Mouse (Mus musculus) C3H10T1/2 (cell line): ENCODE results near the gene Ccdc59. TPM values are rescaled to one million over a fixed set of nuclear protein-coding genes. Genes with fewer than 3 reads are reported as not detected.

Experiments used
- polyA plus RNA-seq, 2 experiments: library from polyadenylated mRNA; unstranded; fragments of >200 nt; fragmentation: generic; extraction: Trizol; gene quantifications; one replicate each; pipeline ENCODE4 v1.2.1; 2012; ENCODE audit warnings: missing spikeins in 2 of 2

Ccdc59 gene
- polyA plus RNA-seq, result 10 to 100 TPM in 1 of 2 experiments, 1 to 10 TPM in 1; 4.0 to 18.2 TPM

DNA sequence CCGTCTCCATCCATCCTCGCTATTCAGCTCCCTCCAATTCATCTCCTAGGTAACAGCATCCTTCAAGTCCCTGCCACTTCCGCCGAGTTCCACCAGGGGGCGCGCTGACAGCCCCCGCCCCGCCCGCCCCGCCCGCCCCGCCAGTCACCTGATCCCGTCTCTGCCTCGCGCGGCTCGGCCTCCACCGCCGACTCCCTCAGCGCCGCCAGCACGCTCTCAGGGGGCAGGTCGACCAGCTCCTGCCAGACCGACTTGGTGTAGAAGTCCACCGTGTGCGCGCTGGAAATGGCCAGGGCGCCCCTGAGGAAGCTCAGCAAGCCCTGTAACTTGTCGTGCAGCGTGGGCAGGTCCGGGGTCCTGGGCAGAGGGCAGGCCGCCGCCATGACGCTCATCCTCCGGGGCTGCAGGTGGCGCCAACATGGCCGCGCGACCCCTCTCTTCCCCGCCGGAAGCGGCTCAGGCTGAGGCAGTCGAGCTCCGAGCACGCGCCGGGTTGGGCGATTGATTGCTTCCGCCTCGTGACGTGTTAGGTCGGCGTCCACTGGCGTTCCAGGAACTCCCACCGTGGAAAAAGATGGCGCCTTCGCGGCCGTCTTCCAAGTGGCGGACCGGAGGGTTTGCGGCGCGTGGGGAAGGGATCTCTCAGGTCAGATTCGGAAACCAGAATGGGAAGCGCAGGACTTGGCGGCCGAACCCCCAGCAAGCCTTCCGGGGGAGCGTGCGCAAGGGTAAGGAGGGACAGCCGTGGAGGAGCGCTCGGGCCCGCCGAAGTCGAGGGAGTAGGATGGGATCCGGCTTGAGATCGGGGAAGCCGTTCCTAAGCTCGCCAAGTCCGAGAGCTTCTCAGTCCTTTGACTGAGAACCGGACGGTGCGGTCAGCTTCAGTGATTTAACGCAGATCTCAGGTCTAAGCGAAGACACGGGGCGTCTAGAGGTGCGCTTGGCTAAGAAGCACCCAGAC lies at the start of gene Ccdc59, which contains the start of gene Mettl25:
Gene Ccdc59, plus strand, starts transcription at position 140 of the 961 bp plus-strand sequence.
Gene Mettl25, minus strand, starts transcription at position 453 of the 961 bp plus-strand sequence.

Other genes with a start within 250 kb of the Ccdc59 start
- gene Mettl25, start 313 bp downstream of the Ccdc59 start, polyA plus RNA-seq, result 1 to 10 TPM; 1.2 to 3.1 TPM